Mouse (Mus musculus): ENCODE data around the gene Mthfd2.

Mthfd2 gene

DNA sequence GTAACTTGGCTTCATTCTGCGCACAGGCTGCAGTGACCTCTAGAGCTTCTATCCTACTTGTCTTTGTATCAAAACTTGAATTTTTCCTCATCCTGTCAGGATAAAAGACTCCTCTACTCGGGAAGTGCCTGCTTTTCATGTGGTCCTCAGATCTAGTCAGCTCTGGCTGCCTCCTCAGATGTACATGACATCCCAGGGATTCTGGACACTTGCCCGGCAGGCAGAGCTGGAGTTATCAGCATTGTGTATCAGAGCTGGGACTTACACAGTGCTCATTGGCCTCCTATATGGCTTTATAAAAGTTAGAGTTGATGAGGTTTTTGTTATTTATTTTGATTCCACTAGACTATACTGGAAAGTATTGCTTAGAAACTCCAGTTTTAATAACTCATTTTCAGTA is 15.7 kb upstream of the Mthfd2 start:
- no peak for DNase-seq (ENCODE audit: low read depth, low spot score)

DNA sequence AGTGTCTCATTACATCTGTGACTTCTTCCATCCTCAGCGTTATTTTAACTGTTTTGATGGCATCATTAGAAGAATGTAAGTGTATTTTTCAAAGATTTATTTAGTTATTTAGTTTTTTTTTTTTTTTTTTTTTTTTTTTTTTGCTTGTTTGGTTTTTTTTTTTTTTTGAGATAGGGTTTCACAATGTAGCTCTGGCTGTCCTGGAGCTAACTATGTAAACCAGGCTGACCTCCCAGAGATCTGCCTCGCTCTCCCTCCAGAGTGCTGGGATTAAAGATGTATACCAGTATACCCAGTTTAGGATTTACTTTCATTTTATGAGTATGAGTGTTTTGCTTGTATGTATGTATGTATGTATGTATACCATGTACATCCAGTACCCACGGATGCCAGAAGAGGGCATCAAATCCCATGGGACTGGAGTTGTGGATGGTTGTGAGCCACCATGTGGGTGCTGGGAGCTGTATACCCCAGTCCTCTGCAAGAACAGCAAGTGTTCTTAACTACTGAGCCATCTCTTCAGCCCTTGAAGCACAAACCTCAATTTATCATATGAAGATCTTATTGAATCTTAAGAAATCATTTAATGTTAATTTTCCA is 2.0 kb upstream of the Mthfd2 start:
- no peak for DNase-seq (ENCODE audit: low read depth, low spot score)

DNA sequence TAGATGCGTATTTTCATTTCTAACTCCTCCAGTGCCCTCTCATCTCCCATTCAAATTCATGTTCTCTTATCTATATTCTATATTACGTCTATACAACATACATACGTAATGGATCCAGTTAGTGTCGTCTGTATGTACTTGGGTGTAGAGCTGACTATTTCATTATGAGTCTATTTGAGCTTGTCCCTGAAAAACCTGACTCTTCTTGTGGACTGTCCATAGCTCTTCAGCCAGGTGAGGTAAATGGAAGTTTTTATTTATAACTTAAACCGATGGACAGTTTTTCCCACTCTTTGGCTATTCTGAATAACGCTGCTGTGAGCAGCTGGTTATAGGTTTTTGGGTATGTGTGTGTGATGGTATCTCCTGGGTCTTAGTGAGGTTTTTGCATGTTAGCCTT is 1.1 kb upstream of the Mthfd2 start:
- DNase-seq (ENCODE audit: low read depth, low spot score) = no peak

DNA sequence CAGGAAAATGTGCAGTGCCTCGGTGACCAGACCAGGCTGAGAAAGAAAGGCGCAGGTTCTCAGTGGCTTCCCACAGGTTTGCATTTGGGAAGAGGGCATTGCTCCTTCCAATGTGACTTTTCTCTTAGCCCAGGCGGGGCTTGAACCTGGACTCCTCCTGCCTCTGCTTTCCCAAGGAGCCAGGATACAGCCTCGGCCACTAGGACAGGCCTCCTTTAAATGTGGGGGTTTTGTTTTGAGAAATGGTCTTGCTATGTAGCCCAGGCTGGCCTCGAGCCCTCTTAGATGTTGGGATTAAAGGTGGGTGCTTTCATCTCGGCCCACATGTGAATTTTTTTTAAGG is 657 bp upstream of the Mthfd2 start:
- no peak for DNase-seq (ENCODE audit: low read depth, low spot score)

DNA sequence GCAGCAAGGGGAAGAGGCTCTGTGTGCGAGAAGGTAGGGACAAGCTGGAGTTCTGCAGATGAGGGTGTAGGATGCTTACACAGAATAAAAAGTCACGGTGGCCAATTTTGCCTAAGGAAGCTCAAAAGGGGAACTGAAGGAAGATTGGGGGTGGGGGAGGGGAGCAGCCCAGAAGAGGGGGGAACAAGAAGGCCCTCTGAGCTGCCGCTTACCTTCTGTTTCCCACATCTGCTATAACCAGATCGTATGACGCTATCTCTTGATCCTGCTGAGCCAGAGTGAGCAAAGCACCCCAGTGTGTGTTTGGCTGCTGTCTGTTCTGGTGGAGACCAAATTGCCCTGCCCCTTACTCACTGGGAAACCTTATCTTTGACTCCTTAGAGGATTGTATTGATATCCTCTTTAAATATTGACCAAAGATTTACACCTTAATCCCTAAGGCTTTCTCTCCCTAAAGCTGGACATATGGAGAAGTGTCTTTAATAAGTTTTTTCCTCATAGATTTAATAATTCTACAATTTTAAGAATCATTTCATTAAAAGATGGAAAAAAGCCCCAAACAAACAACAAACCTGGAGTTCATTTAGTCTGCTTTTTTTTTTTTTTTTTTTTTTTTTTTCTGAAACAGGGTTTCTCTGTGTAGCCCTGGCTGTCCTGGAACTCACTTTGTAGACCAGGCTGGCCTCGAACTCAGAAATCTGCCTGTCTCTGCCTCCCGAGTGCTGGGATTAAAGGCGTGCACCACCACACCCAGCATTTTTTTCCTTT is 1.9 kb downstream of the Mthfd2 start:
- DNase-seq (ENCODE audit: low read depth, low spot score) = no peak

DNA sequence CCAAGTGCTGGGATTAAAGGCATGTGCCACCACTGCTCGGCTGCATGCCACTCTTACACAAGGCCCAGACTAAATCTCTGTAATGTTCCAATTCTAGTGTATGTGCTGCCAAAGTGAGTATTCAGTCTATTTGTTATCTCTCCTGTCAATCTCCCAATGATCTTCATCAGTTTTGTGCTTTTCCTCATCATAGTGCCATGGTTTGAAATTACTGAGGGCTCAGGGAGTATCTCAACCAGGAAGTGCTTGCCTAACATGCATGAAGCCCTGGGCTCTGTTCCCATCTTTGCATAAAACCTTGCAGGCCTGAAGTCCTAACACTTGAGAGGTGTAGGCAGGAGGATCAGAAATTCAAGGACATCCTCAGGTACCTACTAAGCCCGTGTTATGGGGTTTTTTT is 2.9 kb downstream of the Mthfd2 start:
- no peak for DNase-seq (ENCODE audit: low read depth, low spot score)

DNA sequence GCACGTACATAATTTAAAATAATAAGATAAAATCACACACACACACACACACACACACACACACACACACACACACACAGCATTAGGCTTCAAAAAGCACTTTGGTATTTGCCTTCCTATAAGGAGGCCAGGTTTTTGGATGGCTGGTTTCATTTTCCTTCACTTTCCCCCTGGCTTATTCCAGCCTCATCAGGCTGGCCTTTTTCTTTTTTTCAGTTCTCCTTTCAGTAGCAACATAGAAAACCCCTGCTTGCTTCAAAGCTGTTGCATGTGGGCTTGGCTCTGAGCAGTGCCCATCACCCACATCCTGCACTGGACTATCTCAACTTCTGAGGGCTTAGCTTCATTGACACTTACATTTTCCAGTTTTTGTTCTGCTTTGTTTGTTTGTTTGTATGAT is 3.8 kb downstream of the Mthfd2 start:
- no peak for DNase-seq (ENCODE audit: low read depth, low spot score)

DNA sequence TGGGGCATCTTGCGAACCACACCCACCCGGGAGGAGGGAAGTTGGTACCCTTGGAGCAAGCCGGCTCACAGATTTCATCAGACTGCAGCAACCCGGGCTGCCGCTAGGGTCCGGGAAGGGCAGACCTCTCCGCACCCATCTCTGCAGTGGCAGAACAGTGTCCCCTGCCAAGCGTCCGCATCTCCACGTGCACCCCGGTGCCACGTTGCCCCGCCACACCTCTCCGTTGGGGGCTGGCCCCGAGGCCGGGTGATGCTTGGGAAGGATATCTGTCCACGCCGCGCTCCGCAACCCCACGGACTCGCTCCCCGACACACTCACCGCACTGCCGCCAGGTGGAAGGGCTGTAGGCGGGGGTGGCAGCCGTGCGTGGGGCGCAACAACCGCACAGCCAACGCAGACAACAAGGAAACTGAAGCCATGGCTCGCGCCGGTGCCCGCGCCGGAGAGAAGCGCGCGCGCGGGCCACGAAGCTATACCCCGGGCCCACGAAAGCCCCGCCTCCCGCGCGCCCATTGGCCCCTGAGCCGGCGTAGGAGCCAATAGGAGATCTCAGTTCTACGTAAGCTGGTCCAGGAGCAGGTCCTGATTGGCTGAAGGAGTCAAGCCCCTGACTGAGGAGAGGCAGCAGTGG is 8.5 kb downstream of the Mthfd2 start:
- DNase-seq (ENCODE audit: low read depth, low spot score) = peak; percentile 71

DNA sequence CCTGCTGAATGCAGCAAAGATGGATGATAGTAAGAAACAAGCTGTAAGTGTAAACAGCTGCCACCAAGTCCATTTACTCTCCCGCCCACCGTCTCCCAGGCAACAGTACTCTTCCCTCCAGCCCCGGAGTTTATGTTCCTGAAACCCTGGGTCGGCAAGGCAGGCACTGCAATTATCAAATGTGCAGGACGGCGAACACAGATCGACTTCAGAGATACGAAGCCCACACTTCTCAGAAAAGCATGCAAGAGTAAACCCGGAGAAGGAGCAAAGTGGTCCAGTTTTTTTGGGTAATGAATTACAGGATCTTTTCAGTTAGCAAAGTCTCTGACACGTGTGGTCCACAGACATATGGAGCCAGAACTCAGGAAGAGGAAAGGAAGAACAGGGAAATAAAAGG is 9.7 kb downstream of the Mthfd2 start:
- no peak for DNase-seq (ENCODE audit: low read depth, low spot score)

DNA sequence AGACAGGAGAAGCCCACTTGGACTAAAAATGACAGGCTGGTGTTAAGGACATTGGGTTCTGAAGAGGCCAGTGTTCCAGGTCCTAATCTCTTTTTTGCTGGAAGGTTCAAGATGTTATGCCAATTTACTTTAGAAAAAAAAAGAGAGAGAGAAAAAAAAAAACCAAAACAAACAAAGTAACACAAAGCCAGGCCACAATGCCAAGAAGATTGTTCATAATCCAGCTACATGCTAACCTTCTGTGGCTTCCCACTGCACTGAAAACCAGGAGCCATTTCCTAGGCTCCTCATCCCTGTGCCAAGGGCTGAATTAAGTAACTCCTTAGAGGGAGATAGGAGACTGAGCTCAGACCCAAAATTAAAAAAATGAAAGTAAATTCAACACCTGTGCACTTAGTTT is 10.4 kb downstream of the Mthfd2 start:
- no peak for DNase-seq (ENCODE audit: low read depth, low spot score)

DNA sequence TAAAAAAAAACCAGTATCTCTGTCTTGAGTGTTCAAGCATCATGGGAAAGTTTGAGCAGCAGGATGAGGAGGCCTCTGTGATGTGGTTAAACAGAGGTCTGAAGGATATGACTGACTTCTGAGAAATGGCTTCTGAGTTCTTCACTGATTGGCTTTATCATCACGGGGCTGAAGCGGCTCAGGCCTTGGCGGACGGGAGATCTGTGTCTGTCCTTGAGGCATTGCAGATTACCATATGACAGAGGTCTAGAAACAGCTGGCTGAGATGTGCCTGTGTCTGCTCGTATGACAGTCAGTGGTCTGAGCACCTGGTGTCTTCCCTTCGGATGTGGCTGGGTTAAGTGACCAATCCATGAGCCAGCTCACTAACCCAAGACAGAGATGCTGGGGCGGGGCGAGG is 13.2 kb downstream of the Mthfd2 start:
- DNase-seq (ENCODE audit: low read depth, low spot score) = no peak

DNA sequence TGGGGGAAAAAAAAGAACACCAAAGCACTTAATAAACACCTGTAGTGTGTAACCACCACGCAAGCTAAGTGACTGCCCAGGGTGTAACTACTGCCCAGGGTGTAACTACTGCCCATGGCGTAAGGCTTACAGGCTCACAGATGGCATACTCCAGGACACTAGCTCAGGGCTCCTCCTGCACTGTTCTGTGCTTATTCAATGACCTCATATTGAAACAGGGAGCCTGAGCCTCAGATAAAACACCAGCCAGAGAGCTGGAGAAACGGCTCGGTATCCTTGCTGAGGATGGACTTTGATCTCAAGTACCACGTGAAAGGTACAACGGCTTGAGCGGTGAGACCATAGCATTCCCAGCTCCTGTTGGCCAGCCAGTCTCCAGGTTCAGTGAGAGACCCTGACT is 13.7 kb downstream of the Mthfd2 start:
- no peak for DNase-seq (ENCODE audit: low read depth, low spot score)

DNA sequence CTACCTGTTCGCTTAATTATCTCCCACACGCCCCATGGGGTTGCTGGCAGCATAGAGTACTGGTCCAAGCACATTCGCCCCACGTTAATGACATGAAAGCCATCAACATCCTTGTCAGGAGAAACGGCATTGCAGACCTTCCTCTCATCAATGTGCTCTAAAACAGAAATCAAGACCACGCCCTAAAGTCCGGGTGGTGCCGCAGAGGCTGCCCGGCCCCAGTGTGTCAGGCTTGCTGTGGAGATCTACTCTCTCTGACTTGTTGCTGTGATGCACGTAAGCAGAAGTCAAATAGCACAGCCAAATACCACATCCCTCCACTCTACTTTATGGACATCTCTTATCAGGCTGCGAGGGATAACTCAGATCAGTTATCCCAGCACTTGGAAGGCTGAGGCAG is 14.5 kb downstream of the Mthfd2 start:
- no peak for DNase-seq (ENCODE audit: low read depth, low spot score)

DNA sequence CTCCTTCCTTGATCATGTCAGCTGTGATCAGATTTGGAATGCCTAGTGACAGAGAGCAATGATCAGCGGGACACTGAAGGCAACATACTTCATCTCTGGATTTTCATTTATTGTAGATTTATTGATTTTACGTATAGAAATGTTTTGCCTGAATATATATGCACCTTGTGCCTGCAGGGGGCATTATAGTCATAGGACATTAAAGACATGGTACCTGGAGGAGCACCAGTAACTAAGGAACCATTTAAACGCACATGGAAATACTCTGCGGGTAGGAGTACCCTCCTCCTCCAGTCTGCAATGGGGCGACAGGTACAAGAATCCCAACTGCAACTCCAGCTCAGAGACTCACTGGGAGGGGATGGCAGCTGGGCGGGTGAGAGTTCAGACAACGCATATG is 16.7 kb downstream of the Mthfd2 start:
- DNase-seq (ENCODE audit: low read depth, low spot score) = no peak

DNA sequence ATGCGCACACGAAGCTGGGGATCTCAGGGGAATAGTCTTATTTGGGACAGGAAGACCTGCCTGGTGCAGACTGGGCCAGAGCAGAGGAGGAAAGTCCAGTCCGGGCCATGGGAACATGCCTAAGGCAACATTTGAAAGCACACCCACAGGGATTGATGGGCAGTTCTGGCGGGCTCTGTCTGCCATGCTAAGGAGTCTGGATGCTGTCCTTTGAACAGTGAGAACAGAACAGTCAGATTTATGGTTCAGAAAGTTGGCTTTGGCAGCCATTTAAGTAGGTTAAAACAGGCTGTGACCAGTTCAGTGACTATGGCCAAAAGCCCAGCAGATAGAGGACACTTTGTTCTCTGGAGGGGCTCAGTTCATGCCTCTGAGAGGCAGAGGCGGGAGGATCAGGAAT is 23.4 kb downstream of the Mthfd2 start:
- DNase-seq (ENCODE audit: low read depth, low spot score) = no peak

DNA sequence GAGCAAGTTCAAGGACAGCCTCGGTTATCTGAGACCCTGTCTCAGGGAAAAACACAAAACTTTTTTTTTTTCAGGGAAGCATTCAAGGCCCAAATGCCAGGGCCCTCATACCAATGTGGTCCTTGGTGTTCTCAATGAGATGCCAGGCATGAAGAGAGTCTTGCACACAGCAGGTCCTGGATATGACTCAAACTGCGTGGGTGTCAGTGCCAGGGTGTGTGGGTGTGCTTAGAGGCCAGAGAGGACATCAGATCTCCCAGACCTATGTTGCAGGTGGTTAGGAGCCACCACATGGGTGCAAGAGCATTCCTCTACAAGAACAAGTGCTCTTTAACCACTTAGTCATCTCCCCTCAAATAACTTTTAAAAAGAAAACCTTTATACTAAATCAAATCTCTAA is 24.4 kb downstream of the Mthfd2 start:
- DNase-seq (ENCODE audit: low read depth, low spot score) = no peak

DNA sequence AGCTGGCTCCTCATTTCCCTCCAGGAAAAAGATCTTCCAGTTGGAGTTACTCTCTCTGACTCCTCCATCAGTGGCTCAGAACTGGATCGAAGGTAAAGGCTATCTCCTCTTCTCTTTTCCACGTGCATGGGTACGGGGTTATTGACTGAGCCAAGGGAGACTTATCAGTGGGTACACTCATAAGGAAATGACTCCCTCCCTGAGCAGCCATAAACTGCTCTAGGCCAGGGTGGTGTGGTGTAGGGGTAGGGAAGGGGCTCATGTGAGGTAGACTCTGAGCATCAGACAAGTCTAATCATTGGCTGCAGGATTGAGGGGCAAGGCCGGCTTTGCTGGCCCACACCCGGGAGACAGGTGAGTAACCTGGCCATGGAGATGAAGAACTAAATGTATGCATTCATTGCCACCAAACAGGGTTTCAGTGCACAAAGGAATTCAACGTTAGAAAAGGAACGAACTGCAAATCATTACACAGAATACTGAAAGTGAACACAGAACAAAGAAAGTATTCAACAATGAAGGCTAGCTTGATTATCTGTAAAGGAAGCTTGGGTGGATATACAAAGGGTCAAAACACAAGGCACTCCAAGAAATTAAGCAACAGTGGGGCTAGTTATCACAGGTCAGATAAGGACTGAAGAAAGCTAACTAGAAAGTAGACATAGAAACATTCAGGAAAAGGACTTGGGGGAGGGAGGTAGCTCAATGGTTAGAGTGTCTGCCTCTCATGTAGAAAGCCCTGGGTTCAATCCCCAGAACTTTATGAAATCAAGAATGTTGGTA is 25.1 kb downstream of the Mthfd2 start:
- DNase-seq (ENCODE audit: low read depth, low spot score) = no peak

DNA sequence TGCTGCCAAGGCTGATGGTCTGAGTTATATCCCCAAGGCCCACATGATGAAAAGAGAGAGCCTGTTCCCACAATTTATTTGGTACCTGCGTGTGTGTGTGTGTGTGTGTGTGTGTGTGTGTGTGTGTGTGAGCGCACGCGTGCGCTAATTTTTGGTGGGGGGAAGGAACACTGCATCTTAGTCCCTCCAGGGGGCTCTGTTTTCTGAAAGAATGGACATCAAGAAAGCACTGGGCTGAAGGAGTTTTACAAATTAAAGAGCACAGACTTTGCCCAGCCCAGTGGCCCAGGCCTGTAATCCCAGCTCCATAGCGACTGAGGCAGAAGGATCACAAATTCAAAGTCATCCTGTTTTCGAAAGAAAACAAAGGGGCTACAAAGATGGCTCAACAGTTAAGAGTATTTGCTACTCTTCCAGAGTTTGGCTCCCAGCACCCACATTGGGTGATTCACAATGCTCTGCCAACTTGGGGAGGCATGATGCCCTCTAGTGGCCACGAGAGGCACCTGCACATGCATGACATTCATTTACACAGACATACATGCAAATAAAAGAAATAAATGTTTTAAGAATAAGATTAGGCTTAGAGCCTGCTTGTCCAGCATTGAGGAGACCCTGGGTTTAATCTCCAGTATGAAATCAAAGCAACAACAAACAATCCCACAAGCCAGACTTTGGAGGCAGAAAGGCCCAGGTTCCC is 45.3 kb downstream of the Mthfd2 start:
- DNase-seq (ENCODE audit: low read depth, low spot score) = no peak

DNA sequence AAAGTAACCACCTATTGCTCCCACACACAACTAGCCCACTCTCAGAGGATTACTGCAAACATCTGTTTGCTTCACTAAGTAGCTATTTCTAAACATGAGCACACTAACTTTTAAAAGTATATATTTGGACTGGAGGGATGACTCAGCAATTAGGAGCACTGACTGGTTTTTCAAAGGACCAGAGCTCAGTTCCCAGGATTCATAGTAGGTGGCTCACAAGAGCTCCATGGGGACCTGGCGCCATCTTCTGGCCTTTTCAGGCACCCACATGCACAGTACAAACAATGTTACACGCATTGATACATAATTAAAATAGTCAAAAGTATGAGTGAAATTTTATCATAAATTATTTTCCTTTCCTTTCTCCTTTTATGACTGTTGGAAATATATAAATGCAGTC is 46.8 kb downstream of the Mthfd2 start:
- DNase-seq (ENCODE audit: low read depth, low spot score) = no peak

DNA sequence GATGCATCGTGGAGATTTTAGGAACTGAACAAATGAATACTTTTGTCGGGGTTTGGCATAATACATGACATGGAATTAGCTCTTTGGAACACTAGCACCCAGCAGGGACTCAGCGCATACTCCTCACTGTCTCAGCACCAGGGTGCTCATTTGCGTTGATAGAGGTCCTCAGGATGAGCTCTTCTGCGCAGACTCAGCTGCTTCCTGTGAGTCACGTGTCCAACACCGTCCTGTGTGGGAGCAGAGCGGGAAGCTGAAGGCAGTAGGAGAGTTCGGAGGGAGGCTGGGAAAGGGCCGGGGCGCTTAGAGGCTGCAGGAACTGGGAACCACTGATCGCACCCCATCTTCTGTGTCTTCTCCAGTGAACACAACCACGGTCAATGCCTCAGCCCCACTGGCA is 48.6 kb downstream of the Mthfd2 start:
- DNase-seq (ENCODE audit: low read depth, low spot score) = no peak

DNA sequence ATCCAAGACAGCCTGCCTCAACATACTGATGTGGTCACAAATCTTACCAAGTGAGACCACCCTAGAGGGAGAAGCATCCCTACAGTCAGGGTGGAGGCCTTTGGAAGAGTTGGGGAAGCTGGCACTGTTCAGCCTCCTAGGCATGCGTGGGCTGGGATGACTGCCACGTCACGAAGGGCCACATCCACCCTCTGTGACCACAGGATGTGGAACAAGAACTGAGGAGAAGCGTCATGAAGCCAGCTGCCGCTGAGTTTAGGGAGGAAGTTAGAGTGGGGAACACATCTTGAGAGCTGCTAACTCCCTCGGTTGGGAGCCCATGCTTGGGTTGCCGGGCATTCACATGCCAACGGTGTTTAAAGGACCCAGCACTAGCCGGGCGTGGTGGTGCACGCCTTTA is 52.0 kb downstream of the Mthfd2 start:
- DNase-seq (ENCODE audit: low read depth, low spot score) = no peak
